Mouse (Mus musculus) CH12.LX (cell line): ENCODE results near the gene Adra2a. TPM values are rescaled to one million over a fixed set of nuclear protein-coding genes. Genes with fewer than 3 reads are reported as not detected.
A peak's percentile ranks its signal among the peaks of the same experiment; 100 is the strongest.

ENCODE experiments used
- DNase-seq: peaks from one replicate; pipeline ENCODE4 v3.0.0-alpha.2; 2013; ENCODE audit errors: extremely low read depth
- H3K27ac ChIP-seq: 2 replicates; pipeline ENCODE4 v1.5.1; 2012; ENCODE audit warnings: low read depth, mild to moderate bottlenecking, control low read depth, moderate library complexity; ENCODE audit not compliant: insufficient read depth
- H3K27me3 ChIP-seq: replicated peaks from 2 replicates; pipeline ENCODE3; 2012; ENCODE audit warnings: inconsistent platforms
- H3K36me3 ChIP-seq, 2 experiments: replicated peaks in 1 of 2; 2 replicates each; pipeline versions ENCODE3 to v1.6.1; 2012; ENCODE audit warnings: inconsistent platforms in 1 of 2, low read length in 1 of 2, mild to moderate bottlenecking in 1 of 2, mixed read lengths in 1 of 2, moderate library complexity in 1 of 2; ENCODE audit not compliant: control insufficient read depth in 1 of 2, insufficient read depth in 1 of 2
- H3K4me1 ChIP-seq, 2 experiments: 2 replicates each; pipeline ENCODE4 v1.6.1; 2012; ENCODE audit warnings: inconsistent platforms in 1 of 2, moderate library complexity in 1 of 2; ENCODE audit not compliant: insufficient read depth in 2 of 2, control insufficient read depth in 1 of 2
- H3K4me2 ChIP-seq: 2 replicates; pipeline ENCODE4 v1.6.1; 2012; ENCODE audit warnings: low read depth, mild to moderate bottlenecking, control low read depth; ENCODE audit not compliant: poor library complexity, insufficient read depth, severe bottlenecking
- H3K4me3 ChIP-seq, 3 experiments: fragments of 150-350 bp in 1 of 3; sonication (generic) in 1 of 3; replicated peaks in 1 of 3; 2 replicates each; pipeline versions ENCODE3 to v1.5.1; 2011 to 2012; ENCODE audit warnings: low read depth in 2 of 3, low read length in 2 of 3, mild to moderate bottlenecking in 2 of 3, moderate library complexity in 2 of 3, control low read depth in 1 of 3, improper control_type of control experiment in 1 of 3, inconsistent platforms in 1 of 3, mixed read lengths in 1 of 3; ENCODE audit not compliant: poor library complexity in 1 of 3
- H3K79me2 ChIP-seq: replicated peaks from 2 replicates; pipeline ENCODE4 v1.6.1; 2012; ENCODE audit warnings: mild to moderate bottlenecking, moderate library complexity; ENCODE audit not compliant: control insufficient read depth, poor library complexity, insufficient read depth, severe bottlenecking; ENCODE audit errors: extremely low read depth
- H3K9ac ChIP-seq: 2 replicates; pipeline ENCODE4 v1.6.1; 2012; ENCODE audit warnings: low read depth, mild to moderate bottlenecking, control low read depth, moderate library complexity; ENCODE audit not compliant: insufficient read depth
- H3K9me3 ChIP-seq: replicated peaks from 2 replicates; pipeline ENCODE3; 2012; ENCODE audit warnings: low read length, inconsistent platforms, mixed read lengths
- BHLHE40 ChIP-seq: IDR thresholded peaks from 2 replicates; pipeline ENCODE4 v1.6.1; 2011; ENCODE audit warnings: mild to moderate bottlenecking, low read depth, low read length, improper control_type of control experiment
- CHD1 ChIP-seq: IDR thresholded peaks from 2 replicates; pipeline ENCODE4 v1.6.1; 2012; ENCODE audit warnings: low read depth, low read length, improper control_type of control experiment, inconsistent platforms
- CTCF ChIP-seq, 2 experiments: IDR thresholded peaks in 1 of 2; conservative IDR thresholded peaks in 1 of 2; 2 replicates each; pipeline ENCODE4 v1.5.1; 2011 to 2012; ENCODE audit warnings: low read depth in 2 of 2, low read length in 2 of 2, improper control_type of control experiment in 1 of 2, inconsistent platforms in 1 of 2, mild to moderate bottlenecking in 1 of 2, moderate library complexity in 1 of 2
- E2F4 ChIP-seq: IDR thresholded peaks from 2 replicates; pipeline ENCODE4 v1.6.1; 2011; ENCODE audit warnings: low read depth, low read length, improper control_type of control experiment; ENCODE audit not compliant: insufficient replicate concordance
- ELF1 ChIP-seq: IDR thresholded peaks from 2 replicates; pipeline ENCODE4 v1.6.1; 2014; ENCODE audit warnings: low read depth, mild to moderate bottlenecking, inconsistent platforms, low read length, improper control_type of control experiment
- EP300 ChIP-seq: IDR thresholded peaks from 2 replicates; pipeline ENCODE4 v1.6.1; 2011; ENCODE audit warnings: low read length, improper control_type of control experiment
- HCFC1 ChIP-seq: IDR thresholded peaks from 2 replicates; pipeline ENCODE4 v1.6.1; 2012; ENCODE audit warnings: low read depth, mild to moderate bottlenecking, inconsistent platforms, low read length, improper control_type of control experiment
- IRF4 ChIP-seq: IDR thresholded peaks from 2 replicates; pipeline ENCODE4 v1.6.1; 2014; ENCODE audit warnings: low read depth, mild to moderate bottlenecking, inconsistent platforms, low read length, improper control_type of control experiment
- KAT2A ChIP-seq: IDR thresholded peaks from 2 replicates; pipeline ENCODE4 v1.6.1; 2012; ENCODE audit warnings: low read length, improper control_type of control experiment, inconsistent platforms; ENCODE audit not compliant: insufficient replicate concordance
- MAFK ChIP-seq: IDR thresholded peaks from 2 replicates; pipeline ENCODE4 v1.6.1; 2011; ENCODE audit warnings: low read length, improper control_type of control experiment; ENCODE audit not compliant: insufficient replicate concordance
- MAX ChIP-seq: IDR thresholded peaks from 2 replicates; pipeline ENCODE4 v1.6.1; 2011; ENCODE audit warnings: low read length, improper control_type of control experiment
- MAZ ChIP-seq: IDR thresholded peaks from 2 replicates; pipeline ENCODE4 v1.6.1; 2012; ENCODE audit warnings: low read depth, mild to moderate bottlenecking, inconsistent platforms, low read length, improper control_type of control experiment, moderate library complexity
- MEF2A ChIP-seq: IDR thresholded peaks from 2 replicates; pipeline ENCODE4 v1.6.1; 2014; ENCODE audit warnings: low read depth, mild to moderate bottlenecking, inconsistent platforms, low read length, improper control_type of control experiment, borderline replicate concordance
- MXI1 ChIP-seq: IDR thresholded peaks from 2 replicates; pipeline ENCODE4 v1.6.1; 2011; ENCODE audit warnings: mild to moderate bottlenecking, low read depth, low read length, improper control_type of control experiment
- MYC ChIP-seq: IDR thresholded peaks from 2 replicates; pipeline ENCODE4 v1.6.1; 2011; ENCODE audit warnings: low read depth, mild to moderate bottlenecking, improper control_type of control experiment, low read length
- NELFE ChIP-seq: IDR thresholded peaks from 2 replicates; pipeline ENCODE4 v1.6.1; 2011; ENCODE audit warnings: low read depth, low read length, improper control_type of control experiment
- RAD21 ChIP-seq: IDR thresholded peaks from 2 replicates; pipeline ENCODE4 v1.6.1; 2011; ENCODE audit warnings: low read depth, mild to moderate bottlenecking, low read length, improper control_type of control experiment, moderate library complexity
- SIN3A ChIP-seq: IDR thresholded peaks from 2 replicates; pipeline ENCODE4 v1.6.1; 2012; ENCODE audit warnings: low read length, improper control_type of control experiment, inconsistent platforms
- TBP ChIP-seq: conservative IDR thresholded peaks from 2 replicates; pipeline ENCODE4 v1.6.1; 2011; ENCODE audit warnings: low read depth, low read length, improper control_type of control experiment
- UBTF ChIP-seq: IDR thresholded peaks from 2 replicates; pipeline ENCODE4 v1.6.1; 2012; ENCODE audit warnings: low read depth, mild to moderate bottlenecking, inconsistent platforms, low read length, improper control_type of control experiment, moderate library complexity
- USF1 ChIP-seq: IDR thresholded peaks from 2 replicates; pipeline ENCODE4 v1.6.1; 2014; ENCODE audit warnings: low read depth, mild to moderate bottlenecking, inconsistent platforms, low read length, improper control_type of control experiment
- ZC3H11A ChIP-seq: IDR thresholded peaks from 2 replicates; pipeline ENCODE4 v1.6.1; 2012; ENCODE audit warnings: low read depth, mild to moderate bottlenecking, inconsistent platforms, low read length, improper control_type of control experiment
- ZKSCAN1 ChIP-seq: IDR thresholded peaks from 2 replicates; pipeline ENCODE4 v1.6.1; 2012; ENCODE audit warnings: low read depth, inconsistent platforms, low read length, improper control_type of control experiment, borderline replicate concordance
- dilution Hi-C: fragments of 300-500 bp; cut with MboI; formaldehyde crosslinking; loops from 2 replicates; pipeline ENCODE4 v1.14.3; 2020; ENCODE audit warnings: low sequenced_read_pairs; ENCODE audit not compliant: extremely low pct_unique_long_range_greater_than_20kb, extremely low pct_ligation_motif_present
- in situ Hi-C: fragments of 300-500 bp; cut with MboI; formaldehyde crosslinking; loops from 3 replicates; pipeline ENCODE4 v1.14.3; 2019; ENCODE audit warnings: low sequenced_read_pairs, low pct_ligation_motif_present, low pct_unique_long_range_greater_than_20kb, mixed read lengths
- polyA plus RNA-seq: library from polyadenylated mRNA; unstranded; fragments of >175 nt; gene quantifications from 2 replicates; pipeline ENCODE4 v1.2.1, GENCODE M21; 2012; ENCODE audit warnings: low read depth; ENCODE audit not compliant: insufficient read length
- total RNA-seq, 2 experiments: library from RNA; depleted of rRNA; stranded (reverse); fragments of 300-350 nt in 1 of 2; fragments of >200 nt in 1 of 2; gene quantifications; 2 replicates each; pipeline ENCODE4 v1.2.3; 2012 to 2014

Gene Adra2a
- total and polyA plus RNA-seq, 3 experiments: 0.04 to 0.07 TPM; not detected in 1

DNA sequence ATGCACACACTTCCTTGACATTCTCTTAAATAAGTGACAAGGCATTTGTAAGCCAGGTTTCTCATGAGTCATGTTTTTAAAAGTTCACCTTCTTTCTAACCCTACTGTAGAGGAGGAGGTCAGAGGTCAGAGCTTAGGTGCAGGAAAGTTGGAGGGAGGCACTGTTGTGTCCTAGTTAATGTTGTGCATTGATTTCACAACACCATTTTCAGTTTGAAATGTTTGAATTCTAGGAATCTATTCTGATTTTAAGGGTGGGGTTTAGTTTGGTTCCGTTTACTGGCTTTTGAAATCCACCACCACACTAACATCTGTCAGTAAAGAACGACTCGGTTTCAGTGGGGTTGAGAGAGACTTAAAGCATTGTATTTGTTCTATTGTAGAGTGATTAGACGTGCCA is 33.0 kb upstream of the Adra2a start:
- no peak overlapping the region for H3K4me3 ChIP-seq
- peaks cover 0 to 7% of the 10 kb centered on the region in 2 experiments for H3K36me3 ChIP-seq
- no peak overlapping the region for H3K4me2 ChIP-seq
- H3K9me3 ChIP-seq: no peaks in the 10 kb centered on the region
- dilution Hi-C loops (no loop called here), in situ Hi-C loops (no loop called here)
- no peak overlapping the region for H3K27ac ChIP-seq
- no peaks in the 10 kb centered on the region for H3K27me3 ChIP-seq
- no peaks in the 10 kb centered on the region for H3K79me2 ChIP-seq
- H3K4me1 ChIP-seq: peaks cover 6 to 31% of the 10 kb centered on the region in 2 experiments
- no peak for TF ChIP-seq RAD21
- TF ChIP-seq MYC: no peak
- no peak for TF ChIP-seq USF1
- TF ChIP-seq CHD1: no peak
- TF ChIP-seq IRF4: no peak
- TF ChIP-seq, all 38 proteins: peak for 0
- DNase-seq: no peak
- no peak overlapping the region for H3K9ac ChIP-seq

- Histone ChIP-seq H3K9ac (peak overlapping the region; percentile 56), H3K27me3 (no peaks in the 10 kb centered on the region)
- in situ Hi-C loops: no loop called here
Observed at GRCm38 (mm10) chr19:54014999-54015398, 29.0 kb upstream of the Adra2a start.

More at GRCm38 (mm10) chr19:54014999-54015398, 29.0 kb upstream of the Adra2a start:
- Histone ChIP-seq H3K27ac (no peak overlapping the region), H3K79me2 (no peaks in the 10 kb centered on the region), H3K4me3 (peak overlapping the region in 1 of 3 experiments; percentile 24), H3K4me1 (peaks cover 6 to 31% of the 10 kb centered on the region in 2 experiments), H3K4me2 (peak overlapping the region; percentile 62), H3K36me3 (peaks cover 2 to 13% of the 10 kb centered on the region in 2 experiments), H3K9me3 (no peaks in the 10 kb centered on the region)
- TF ChIP-seq ELF1 (no peak), MAX (peak; percentile 60; the same call in 1 of the 2 replicates), MYC (0 out of 2 replicates have a peak, but pooled peaks have one; percentile 33), MAZ (no peak), CHD1 (no peak), UBTF (no peak), HCFC1 (no peak), MEF2A (no peak), SIN3A (no peak), MAFK (no peak), EP300 (peak; percentile 52), CTCF (conservative IDR thresholded peaks at IDR 0.05 in 1 of 2, IDR thresholded peaks at IDR 0.05 in 1 of 2; ENCODE audit: low read depth in 2 of 2, low read length in 2 of 2) (no peak), BHLHE40 (peak; percentile 58), ZKSCAN1 (no peak), MXI1 (peak; percentile 52; the same call in 1 of the 2 replicates), RAD21 (no peak), IRF4 (peak; percentile 48; the same call in 1 of the 2 replicates), E2F4 (no peak), NELFE (no peak), ZC3H11A (no peak), TBP (no peak), KAT2A (no peak)
- dilution Hi-C loops: no loop called here
- peak; percentile 38 for DNase-seq
